Mouse (Mus musculus): ENCODE data around the gene Tsfm.

DNA sequence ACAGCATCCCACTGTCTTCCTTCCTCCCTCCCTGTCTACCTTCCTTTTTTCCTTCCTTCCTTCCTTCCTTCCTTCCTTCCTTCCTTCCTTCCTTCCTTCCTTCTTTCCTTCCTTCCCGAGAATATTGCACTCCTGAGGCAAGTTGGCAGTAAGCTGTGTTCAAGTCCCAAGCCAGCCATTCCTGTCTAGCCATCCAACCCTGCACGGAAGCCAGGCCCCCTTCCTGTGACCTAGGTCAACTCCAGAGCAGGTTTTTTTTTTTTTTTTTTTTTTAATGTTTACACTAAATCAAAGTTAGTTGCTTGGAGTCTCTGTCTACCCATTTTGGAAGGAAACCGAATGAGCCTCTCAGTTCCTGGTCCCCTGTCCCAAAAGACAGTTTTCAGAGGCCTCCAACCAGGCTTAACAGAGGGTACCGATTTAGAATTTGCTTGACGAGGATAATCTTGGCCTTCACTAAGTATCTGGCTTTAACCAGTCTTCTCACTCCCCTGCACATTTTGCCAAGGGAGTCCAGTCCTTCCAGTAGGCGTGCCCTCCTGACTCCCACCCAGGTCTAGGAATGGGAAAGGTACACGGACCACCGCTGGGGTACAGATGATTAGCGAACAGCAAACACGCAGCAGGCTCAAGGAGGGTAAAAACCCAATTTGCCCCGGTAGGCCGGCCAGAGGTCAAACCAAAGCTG is 59.1 kb downstream of the Tsfm start:
- no peak for TF ChIP-seq CTCF (IDR thresholded peaks at IDR 0.05; ENCODE audit: borderline replicate concordance, control insufficient read depth, extremely low read depth, insufficient read depth, low read length, poor library complexity)
- no peak for TF ChIP-seq POLR2A (IDR thresholded peaks at IDR 0.05; ENCODE audit: control insufficient read depth, extremely low read depth, insufficient read depth, low read length, poor library complexity)
